Mouse (Mus musculus) ovary, adult 18-20 months (tissue): ENCODE measurements at regions not wholly inside any gene's neighbourhood (a gene's known extent, or its start where the extent isn't known, plus 50 kb on each side); places are given as distances from the start of the nearest gene placed in this dataset.

Source experiments
- DNase-seq: peaks from one replicate; pipeline ENCODE4 v3.0.0; 2022; ENCODE audit warnings: low spot score, mixed read lengths

DNA sequence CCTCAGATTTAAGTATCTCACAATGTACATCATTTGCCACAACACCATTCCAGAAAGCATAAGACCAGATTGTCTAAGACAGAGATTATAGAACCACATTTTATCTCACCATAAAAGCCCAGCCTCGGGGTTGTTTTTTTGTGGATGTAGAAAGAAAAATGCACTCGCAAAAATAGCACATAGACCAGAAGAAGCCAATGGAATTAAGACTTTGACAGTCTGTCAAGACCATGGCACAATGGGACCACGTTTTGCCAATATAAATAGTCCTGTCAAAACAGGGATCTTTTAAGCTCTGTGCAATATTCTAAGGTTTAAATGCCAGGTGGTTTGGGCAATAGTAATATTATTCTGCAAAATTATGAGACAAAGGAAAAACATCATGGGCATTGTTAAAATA, 547.3 kb downstream of the Adgrl2 start:
- DNase-seq, result no peak

- DNase-seq, result no peak
Observed at GRCm38 (mm10) chr3:148434033-148434432, 556.3 kb downstream of the Adgrl2 start.

DNA sequence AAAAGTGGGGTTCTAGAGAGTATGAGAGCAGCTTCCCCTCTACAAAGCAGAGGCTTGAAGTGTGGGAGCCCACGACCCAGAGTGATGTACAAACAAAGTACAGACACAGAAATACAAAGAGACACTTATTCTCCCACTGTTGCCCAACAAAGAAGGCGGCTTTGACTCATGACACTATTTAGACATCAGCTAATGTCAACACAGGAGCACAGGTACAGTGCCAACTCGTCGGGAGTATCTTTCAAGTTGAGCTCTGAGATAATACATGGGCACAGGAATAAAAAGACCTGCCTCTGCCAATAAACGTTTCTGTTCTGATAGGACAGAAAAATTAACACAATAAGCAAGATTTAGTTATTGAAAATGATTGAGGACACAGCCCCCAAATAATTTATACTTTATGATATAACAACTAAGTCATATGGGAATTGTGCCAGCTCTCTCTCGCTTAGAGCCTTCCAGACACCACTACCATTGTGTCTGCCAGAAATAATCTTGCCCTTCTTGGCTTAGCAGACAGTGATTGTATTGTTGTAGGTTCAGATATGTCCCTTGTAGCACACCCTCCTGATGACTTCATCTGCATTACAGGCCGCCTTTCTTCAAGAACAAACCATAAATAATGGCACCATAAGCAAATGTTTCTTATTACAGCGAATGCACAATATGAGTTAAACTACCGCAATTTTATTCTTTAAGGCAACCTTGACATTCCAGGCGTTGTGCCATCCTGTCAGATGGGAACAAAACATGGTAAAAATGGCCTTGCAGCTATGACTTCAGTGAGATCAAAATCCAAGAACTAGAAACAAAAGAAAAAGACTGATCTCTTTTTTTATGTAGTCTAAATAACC, 561.1 kb downstream of the Adgrl2 start:
- DNase-seq, result peak; percentile 19

GRCm38 (mm10) chr3:148424089-148424488, 566.3 kb downstream of the Adgrl2 start:
- DNase-seq, result no peak

DNA sequence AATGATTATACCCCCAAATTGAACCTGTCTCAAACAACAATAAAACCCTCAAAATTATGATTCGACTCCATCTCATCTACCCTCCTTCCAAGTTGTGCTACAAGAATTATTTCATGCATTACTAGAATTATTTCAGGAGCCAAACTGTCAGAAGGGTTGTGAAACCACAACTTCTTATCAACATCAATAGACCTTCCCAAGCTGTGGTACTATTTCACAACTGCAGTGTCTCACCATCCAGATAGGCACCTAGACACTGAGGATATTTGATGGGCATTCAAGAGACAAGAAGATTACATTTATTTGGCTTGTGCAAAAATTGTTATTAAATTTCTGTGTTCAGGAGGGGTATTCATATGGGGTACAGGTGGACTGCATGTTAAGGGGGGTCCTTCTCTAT, 567.0 kb downstream of the Adgrl2 start:
- no peak for DNase-seq

DNA sequence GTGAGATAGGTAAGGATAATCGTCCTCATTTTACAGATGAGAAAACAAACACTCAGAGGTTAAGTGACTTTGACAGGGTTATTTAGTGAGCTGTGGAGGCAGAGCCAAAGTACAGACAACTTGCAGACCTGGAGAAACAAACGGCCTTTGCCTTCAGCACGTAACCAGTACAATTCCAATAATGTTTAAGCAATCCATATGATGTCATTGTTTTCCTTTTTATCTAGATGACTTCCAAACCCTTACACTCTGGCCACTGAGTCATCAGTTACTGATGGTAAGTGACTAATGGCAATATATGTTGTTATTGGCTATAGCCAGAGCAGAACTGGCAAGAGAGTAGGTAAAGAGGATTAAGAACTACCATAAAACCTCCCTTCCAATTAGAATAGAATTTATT, 567.6 kb downstream of the Adgrl2 start:
- no peak for DNase-seq

DNA sequence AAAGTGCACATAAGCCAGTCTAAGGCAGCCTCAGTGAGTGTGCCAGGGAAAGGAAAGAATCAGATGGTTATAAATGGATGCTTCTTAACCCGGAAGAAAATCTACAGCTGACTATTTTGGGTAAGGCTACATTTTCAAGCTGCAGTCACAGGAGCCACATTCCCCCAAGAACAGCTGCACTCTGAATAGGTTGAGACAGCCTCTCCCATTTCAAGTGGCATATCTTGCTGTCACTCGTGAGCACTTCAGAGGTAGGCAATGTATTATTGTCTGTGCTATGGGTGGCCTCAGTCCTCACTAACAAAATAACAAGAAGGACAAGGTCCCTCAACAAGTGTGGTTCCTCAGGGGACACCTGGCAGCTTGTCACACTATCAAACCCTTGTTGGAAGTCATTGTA, 568.1 kb downstream of the Adgrl2 start:
- no peak for DNase-seq

DNA sequence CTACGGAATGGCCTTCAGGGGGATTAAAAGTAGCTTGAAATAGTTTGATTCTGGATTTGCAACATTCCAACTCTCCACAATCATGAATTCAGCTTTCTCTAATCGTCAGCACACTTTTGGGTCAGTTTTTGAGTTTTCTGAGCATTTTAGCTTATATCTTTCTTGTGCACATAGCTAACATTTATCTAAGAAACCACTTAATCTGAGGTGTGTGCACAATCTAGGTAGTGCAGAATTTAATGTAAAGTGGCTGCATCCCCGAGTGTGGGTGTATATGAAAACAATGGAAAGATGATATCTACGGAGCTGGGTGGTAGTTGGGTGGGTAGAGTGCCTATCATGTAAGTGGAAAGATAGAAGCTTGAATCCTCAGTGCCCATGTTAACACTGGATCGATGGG, 570.1 kb downstream of the Adgrl2 start:
- DNase-seq, result no peak

- DNase-seq, result no peak
Observed at GRCm38 (mm10) chr3:148419462-148420074, 570.8 kb downstream of the Adgrl2 start.

DNA sequence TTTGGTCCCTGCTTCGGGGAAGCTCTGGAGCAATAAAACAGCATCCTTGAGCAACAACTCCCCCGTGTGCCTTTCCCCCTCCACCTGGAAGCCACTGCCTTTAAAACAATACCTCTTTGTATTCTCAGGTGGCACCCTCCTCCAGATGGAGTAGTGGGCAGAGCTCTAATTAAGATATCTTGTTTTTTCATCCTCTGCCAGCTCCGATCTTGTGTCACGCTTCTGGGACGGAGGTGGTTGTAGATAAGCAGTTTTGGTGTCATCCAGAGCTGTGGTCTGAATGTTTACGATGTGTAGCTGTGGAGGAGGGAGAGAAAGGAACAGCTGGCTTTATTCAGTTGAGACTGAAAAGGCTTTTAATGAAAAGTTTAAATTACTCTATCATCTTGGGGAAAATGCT, 572.3 kb downstream of the Adgrl2 start:
- DNase-seq, result peak; percentile 5

GRCm38 (mm10) chr3:148415443-148415842, 574.9 kb downstream of the Adgrl2 start:
- no peak for DNase-seq

DNA sequence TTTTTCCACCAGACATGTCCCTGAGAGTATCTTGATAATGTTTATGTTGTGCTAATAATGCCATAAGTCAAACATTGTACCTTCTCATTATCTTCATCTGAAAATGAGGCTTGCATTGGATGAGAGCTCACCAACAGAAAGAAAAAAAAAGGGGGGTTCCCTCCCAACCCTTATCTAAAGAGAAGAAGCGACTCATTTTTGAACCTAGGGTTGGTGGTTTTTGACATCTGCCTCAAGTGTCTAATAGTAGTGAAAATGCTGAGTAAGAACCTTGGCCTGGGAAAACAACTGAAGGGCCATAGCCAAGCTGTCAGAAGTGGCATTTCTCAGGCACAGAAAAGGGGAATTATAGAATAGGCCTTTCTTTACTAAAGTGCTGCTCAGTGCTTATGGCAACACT, 577.3 kb downstream of the Adgrl2 start:
- DNase-seq, result no peak

- no peak for DNase-seq
Observed at GRCm38 (mm10) chr3:148412191-148412590, 578.2 kb downstream of the Adgrl2 start.

DNA sequence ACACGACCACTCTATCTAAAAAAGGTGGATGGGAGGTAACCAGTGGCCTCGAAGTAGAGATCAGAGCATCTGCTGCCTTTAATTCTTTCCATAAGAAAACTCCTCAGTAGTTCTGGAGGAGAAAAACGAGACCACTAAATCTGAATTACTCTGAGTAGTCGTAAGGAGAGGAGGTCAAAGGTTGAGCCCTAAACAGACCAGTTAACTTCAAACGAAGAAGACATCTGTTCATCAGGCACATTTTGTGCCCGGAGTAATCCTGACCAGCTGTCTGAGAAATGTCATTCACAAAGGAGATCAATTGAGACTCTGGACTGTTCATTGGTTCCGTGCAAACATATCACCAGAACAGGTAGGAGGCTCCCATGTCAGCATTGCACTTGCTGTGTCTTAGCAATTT, 592.0 kb downstream of the Adgrl2 start:
- DNase-seq, result no peak

DNA sequence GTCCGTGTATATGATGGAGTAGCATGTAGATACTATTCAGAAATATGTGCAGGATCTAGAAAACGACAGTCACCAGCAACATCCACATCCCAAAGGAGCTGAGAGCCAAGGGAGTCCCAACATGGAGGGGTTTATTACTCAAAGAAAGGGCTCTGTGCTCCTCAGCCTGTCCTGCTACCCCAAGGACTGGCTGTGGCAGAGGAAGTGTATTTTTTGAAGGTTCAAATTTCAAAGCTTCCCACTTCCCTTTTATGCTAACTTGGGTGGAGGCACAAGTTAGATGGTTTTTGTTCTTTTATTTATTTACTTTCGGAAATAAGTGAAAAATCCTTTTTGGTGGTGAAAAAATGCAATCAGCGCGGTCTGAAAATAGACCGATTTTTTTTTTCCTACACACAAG, 602.8 kb downstream of the Adgrl2 start:
- DNase-seq, result no peak

DNA sequence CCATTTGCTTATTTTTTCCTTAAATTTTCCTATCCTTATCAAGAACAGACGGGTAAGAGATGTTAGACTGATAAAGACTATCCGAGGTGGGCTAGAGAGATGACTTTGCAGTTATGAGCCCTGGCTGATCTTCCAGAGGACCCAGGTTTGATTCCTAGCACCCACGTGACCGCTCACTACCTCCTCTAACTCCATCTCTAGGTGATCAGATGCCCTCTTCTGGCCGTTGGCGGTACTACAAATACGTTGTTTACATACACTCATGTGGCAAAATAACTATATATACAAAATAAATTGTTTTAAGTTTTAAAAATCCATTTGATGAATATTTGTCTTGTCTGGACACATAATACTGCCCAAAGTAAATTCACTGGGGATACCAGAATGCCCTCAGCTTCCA, 604.6 kb downstream of the Adgrl2 start:
- DNase-seq, result no peak

GRCm38 (mm10) chr3:148381057-148381456, 609.3 kb downstream of the Adgrl2 start:
- no peak for DNase-seq

- no peak for DNase-seq
Observed at GRCm38 (mm10) chr3:148363331-148363730, 627.0 kb downstream of the Adgrl2 start.

DNA sequence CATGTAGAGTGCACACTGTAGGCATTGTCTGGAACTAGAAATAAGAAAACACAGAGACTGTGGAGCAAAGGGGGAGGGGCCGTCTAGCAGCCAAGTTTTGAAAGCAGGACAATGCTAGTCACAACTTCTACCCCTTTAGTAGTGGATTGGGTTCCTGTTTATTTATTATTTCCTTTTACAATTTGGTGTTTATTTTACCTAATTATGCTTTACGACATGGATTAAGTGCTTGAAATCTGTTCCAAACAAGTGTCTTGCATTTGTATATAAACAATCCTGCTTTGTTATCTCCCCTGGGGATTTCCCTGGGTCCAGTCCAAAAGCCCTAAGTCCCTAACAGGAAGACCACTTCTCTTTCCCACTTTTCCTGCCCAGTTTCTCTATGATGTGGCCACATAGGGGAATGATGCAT, 627.9 kb downstream of the Adgrl2 start:
- DNase-seq, result no peak

DNA sequence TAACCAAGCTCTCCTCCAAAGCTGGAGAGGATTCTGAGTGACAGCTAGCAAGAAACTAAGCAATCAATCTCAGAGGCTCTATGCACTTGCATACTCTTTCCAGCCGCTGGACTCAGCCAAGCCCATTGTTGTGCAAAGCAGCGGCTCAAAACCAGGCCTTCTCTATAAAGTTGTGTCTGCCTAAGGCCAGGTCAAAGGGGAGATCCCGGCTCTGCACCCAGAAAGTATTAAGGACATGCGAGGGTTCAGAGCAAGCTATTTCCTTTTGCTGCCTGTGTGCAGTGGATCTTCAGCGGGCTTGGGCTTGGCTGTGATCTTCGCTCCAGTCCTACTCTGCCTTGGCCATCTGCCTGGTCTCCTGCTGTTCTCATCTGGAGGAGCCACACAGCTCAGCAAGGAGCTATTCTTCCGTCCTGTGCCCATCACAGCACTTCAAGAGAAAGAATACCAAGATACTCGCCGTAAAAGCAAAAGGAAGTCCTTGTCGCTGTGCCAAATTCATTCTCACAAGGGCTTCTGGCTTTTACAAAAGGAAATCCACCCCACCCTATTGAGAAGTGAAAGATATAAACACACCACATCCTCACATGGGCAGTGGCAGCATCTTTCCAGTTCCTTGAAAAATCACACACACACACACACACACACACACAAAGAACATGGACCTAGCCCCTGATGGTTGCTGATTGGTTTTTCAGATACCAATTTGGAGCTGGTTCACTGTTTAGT, 646.6 kb downstream of the Adgrl2 start:
- DNase-seq, result peak; percentile 20

DNA sequence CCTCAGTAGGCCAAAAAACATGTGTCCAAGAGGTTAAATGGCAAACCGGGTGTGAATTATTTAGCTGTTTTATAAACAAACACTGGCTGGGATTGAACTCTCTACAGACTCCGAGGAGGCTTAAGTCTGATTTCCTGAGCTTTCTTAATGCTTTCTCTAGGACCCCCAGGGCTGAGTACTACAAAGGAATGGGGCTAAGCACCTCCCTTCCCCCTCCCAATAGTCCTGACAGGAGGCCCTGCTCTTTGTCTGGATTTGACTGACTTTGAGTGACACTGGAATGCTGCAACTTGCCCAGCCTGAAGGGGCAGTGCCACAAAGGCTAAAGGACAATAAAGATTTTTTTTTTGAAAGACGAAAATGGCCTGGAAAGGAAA, 647.1 kb downstream of the Adgrl2 start:
- no peak for DNase-seq

GRCm38 (mm10) chr3:148339258-148339657, 651.1 kb downstream of the Adgrl2 start:
- DNase-seq, result no peak

GRCm38 (mm10) chr3:148336640-148337039, 653.7 kb downstream of the Adgrl2 start:
- DNase-seq, result no peak
